Mouse (Mus musculus) testis, adult 2 months (tissue): ENCODE measurements around the gene Olfr1025-ps1. TPM values are rescaled to one million over a fixed set of nuclear protein-coding genes. Genes with fewer than 3 reads are reported as not detected.

ENCODE experiments used
- H3K27ac ChIP-seq: fragments of 200-500 bp; 2 replicates; pipeline ENCODE4 v1.5.1; 2012; ENCODE audit warnings: low read depth, low read length; ENCODE audit not compliant: control insufficient read depth, insufficient read depth
- H3K27me3 ChIP-seq: fragments of 200-500 bp; 2 replicates; pipeline ENCODE4 v1.6.1; 2012; ENCODE audit warnings: mild to moderate bottlenecking, low read length, moderate library complexity; ENCODE audit not compliant: control insufficient read depth, insufficient read depth
- H3K36me3 ChIP-seq: fragments of 200-500 bp; 2 replicates; pipeline ENCODE4 v1.6.1; 2012; ENCODE audit warnings: mild to moderate bottlenecking, low read length; ENCODE audit not compliant: control insufficient read depth, insufficient read depth
- H3K4me1 ChIP-seq: fragments of 200-500 bp; 2 replicates; pipeline ENCODE4 v1.6.1; 2012; ENCODE audit warnings: low read length; ENCODE audit not compliant: control insufficient read depth, insufficient read depth
- H3K4me3 ChIP-seq: fragments of 200-500 bp; 2 replicates; pipeline ENCODE4 v1.5.1; 2012; ENCODE audit warnings: low read depth, mild to moderate bottlenecking, low read length, moderate library complexity, mixed read lengths; ENCODE audit not compliant: control insufficient read depth
- CTCF ChIP-seq: fragments of 200-500 bp; IDR thresholded peaks from 2 replicates; pipeline ENCODE4 v1.5.1; 2012; ENCODE audit warnings: low read depth, mild to moderate bottlenecking, inconsistent platforms, low read length, moderate library complexity; ENCODE audit not compliant: control insufficient read depth, insufficient read depth, insufficient replicate concordance
- POLR2A ChIP-seq: fragments of 200-500 bp; IDR thresholded peaks from 2 replicates; pipeline ENCODE4 v1.6.1; 2012; ENCODE audit warnings: low read depth, mild to moderate bottlenecking, inconsistent platforms, low read length, moderate library complexity; ENCODE audit not compliant: control insufficient read depth
- polyA plus RNA-seq: library from polyadenylated mRNA; depleted of rRNA; stranded (reverse); fragments of >200 nt; gene quantifications from 2 replicates; pipeline ENCODE4 v1.2.3, GENCODE M21; 2012; rRNA removed

The Olfr1025-ps1 gene
- polyA plus RNA-seq, result not detected in 2 replicates

DNA sequence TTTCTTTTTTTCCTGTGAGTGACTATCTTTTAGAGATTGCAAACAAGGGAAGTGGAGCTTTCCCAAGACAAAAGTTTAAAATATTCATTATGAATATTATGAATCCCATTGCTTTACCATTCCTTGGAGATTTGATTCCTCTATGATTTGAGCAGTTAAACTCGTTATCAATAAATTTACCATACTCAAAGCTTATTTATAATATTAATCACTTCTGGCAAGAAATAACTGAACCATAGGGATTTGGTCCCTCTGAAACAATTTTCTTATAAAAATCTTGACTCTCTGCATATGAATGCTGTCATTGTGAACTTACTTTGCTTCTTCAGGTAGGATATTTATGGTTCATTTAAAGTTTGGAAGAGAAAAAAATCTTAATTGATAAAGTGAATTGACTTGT lies at the start of gene Olfr1025-ps1:
TSS of gene Olfr1025-ps1 (plus strand) at position 301 of the 400 bp plus-strand sequence.
- no peak within 1 kb of the TSS for H3K27ac ChIP-seq
- no peak within 1 kb of the TSS for H3K4me3 ChIP-seq
- no peak for TF ChIP-seq POLR2A
- TF ChIP-seq CTCF, result no peak
- H3K4me1 ChIP-seq, result no peaks in the 10 kb centered on the region
- no peaks in the 10 kb centered on the region for H3K36me3 ChIP-seq
- no peaks in the 10 kb centered on the region for H3K27me3 ChIP-seq

DNA sequence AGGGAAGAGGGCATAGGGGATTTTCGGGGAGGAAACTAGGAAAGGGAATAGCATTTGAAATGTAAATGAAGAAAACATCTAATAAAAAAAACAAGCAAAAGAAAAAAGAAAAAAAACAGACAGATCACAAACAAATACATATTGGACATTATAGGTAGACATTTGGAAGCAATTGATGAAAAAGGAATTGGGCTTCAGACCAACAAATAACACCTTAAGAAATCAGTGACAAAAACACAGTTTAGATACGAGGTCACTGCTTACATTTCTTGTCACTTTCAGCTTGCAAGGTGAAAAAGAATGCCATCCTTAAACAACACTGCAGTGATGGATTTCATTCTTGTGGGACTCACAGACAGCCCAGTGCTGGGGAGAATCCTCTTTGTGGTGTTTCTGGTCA lies 46.7 kb upstream of the Olfr1025-ps1 start, which contains the start of gene Olfr1022:
TSS of gene Olfr1022 (plus strand) at position 301 of the 400 bp plus-strand sequence.
- H3K4me3 ChIP-seq, result no peak within 1 kb of the TSS
- no peaks in the 10 kb centered on the region for H3K4me1 ChIP-seq
- H3K36me3 ChIP-seq, result no peaks in the 10 kb centered on the region
- TF ChIP-seq CTCF (no peak), POLR2A (no peak)
- no peak within 1 kb of the TSS for H3K27ac ChIP-seq
- H3K27me3 ChIP-seq, result no peaks in the 10 kb centered on the region

DNA sequence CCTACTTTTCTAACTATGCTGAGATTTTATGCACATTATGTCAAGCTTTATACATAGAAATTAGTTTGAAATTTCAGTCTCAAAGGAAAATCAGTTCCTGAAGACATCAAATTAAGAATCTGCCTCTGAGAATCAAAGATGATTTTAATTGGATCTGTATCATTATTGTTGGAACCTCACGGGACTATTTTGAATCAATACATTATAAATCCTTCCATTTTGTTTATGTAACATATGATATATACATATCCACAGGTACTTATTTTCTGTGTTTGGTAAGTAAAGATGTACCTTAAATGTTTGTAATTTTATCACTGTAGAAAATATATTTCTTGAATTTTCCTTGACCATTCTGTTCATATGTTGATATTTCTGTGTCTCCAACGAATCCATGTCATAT lies 29.7 kb upstream of the Olfr1025-ps1 start, which contains the start of gene Olfr1023:
TSS of gene Olfr1023 (plus strand) at position 301 of the 400 bp plus-strand sequence.
- TF ChIP-seq CTCF (no peak), POLR2A (no peak)
- Histone ChIP-seq H3K27ac (no peak within 1 kb of the TSS), H3K4me3 (no peak within 1 kb of the TSS), H3K27me3 (no peaks in the 10 kb centered on the region), H3K4me1 (no peaks in the 10 kb centered on the region), H3K36me3 (no peaks in the 10 kb centered on the region)

DNA sequence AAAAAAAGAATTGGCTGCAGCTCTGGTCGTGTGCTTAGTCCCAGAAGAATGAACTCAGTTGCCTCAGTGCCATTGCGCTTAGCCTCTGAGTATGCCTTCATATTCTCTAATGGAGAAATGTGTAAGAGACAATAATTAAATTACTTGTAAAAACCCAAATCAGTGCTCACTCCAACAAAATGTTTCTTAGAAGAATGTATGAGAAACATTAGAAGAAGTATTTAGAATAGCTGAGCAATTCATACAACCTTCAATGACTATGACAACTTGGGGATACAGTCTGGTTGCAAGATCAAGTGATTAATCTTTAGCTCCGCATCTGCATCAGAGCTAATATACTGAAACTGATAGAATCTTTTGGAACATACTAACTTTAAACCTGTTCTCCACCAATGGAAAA lies 10.0 kb upstream of the Olfr1025-ps1 start, which contains the start of gene Olfr1024:
TSS of gene Olfr1024 (minus strand) at position 101 of the 400 bp plus-strand sequence.
- no peaks in the 10 kb centered on the region for H3K27me3 ChIP-seq
- no peaks in the 10 kb centered on the region for H3K4me1 ChIP-seq
- TF ChIP-seq CTCF (no peak), POLR2A (no peak)
- H3K36me3 ChIP-seq, result no peaks in the 10 kb centered on the region
- no peak within 1 kb of the TSS for H3K27ac ChIP-seq
- H3K4me3 ChIP-seq, result no peak within 1 kb of the TSS

DNA sequence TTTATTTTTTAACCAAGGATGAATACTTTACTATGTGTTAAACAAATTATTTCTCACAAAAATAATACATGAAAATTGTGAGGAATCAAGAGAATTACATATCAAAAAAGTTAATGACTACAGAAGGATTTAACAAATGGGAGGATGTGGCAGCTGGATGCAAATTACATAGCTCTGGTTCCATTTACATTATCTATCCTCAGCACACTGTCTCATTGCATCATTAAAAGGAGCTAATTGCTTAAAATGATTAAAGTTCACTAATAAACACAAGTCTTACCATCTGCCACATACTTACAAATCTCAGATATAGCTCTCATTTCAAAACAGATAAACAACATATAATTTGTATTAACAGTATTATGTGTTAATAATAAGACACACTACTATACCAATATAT lies 1.8 kb upstream of the Olfr1025-ps1 start:
- H3K4me3 ChIP-seq, result no peak overlapping the region
- no peaks in the 10 kb centered on the region for H3K4me1 ChIP-seq
- no peak overlapping the region for H3K27ac ChIP-seq
- no peaks in the 10 kb centered on the region for H3K27me3 ChIP-seq
- no peak for TF ChIP-seq POLR2A
- TF ChIP-seq CTCF, result no peak
- H3K36me3 ChIP-seq, result no peaks in the 10 kb centered on the region

DNA sequence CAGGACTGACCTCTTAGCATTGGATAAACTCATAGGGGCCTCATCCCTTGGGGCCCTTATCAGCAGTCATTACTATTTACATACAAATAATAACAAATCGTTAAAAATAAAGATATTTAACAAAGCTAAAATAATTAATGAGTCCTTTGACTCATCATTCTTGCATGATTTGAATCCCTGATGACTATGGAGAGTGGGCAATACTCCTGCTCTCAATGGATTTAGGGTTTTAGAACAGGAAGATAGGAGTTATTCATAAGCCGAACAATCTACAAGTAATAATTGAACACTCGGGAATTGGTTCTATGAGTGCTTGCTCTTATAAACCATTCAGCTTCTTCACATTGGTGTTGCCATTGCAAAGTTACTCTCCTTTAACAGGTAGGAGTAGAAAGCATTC lies 6.3 kb downstream of the Olfr1025-ps1 start, which contains the start of gene Olfr1026:
TSS of gene Olfr1026 (plus strand) at position 301 of the 400 bp plus-strand sequence.
- H3K4me1 ChIP-seq, result no peaks in the 10 kb centered on the region
- no peaks in the 10 kb centered on the region for H3K27me3 ChIP-seq
- H3K27ac ChIP-seq, result no peak within 1 kb of the TSS
- H3K4me3 ChIP-seq, result no peak within 1 kb of the TSS
- no peaks in the 10 kb centered on the region for H3K36me3 ChIP-seq
- TF ChIP-seq POLR2A, result no peak
- no peak for TF ChIP-seq CTCF

DNA sequence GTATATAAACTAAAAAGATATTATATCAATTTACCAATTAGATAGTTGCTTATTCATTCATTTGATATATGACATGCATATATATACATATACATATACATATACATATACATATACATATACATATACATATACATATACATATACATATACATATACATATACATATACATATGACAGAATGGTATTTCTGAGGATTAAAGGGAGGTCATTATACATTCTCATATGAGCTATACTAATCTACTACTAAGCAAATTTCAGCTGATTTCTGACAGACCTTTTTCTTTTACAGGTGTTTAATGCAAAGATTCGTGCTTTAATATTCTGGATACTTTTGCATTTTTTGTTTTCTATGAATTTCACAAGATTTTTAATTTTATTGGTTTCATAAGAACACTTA lies 35.1 kb downstream of the Olfr1025-ps1 start, which contains the start of gene Olfr1028:
TSS of gene Olfr1028 (plus strand) at position 301 of the 400 bp plus-strand sequence.
- Histone ChIP-seq H3K4me3 (no peak within 1 kb of the TSS), H3K27me3 (no peaks in the 10 kb centered on the region), H3K36me3 (no peaks in the 10 kb centered on the region), H3K4me1 (no peaks in the 10 kb centered on the region), H3K27ac (no peak within 1 kb of the TSS)
- TF ChIP-seq CTCF, result no peak
- no peak for TF ChIP-seq POLR2A

Other genes with a start within 250 kb of the Olfr1025-ps1 start
- not detected in 2 replicates for gene Olfr1006, start 236.4 kb upstream of the Olfr1025-ps1 start, polyA plus RNA-seq
- gene Olfr1008, start 225.8 kb upstream of the Olfr1025-ps1 start, polyA plus RNA-seq, result not detected in 2 replicates
- gene Olfr1009, start 199.8 kb upstream of the Olfr1025-ps1 start, polyA plus RNA-seq, result not detected in 2 replicates
- not detected in 2 replicates for gene Olfr1012, start 152.4 kb upstream of the Olfr1025-ps1 start, polyA plus RNA-seq
- not detected in 2 replicates for gene Olfr1013, start 148.1 kb upstream of the Olfr1025-ps1 start, polyA plus RNA-seq
- not detected in 2 replicates for gene Olfr1014, start 142.5 kb upstream of the Olfr1025-ps1 start, polyA plus RNA-seq
- gene Olfr1015, start 133.2 kb upstream of the Olfr1025-ps1 start, polyA plus RNA-seq, result not detected in 2 replicates
- not detected in 2 replicates for gene Olfr1016, start 112.6 kb upstream of the Olfr1025-ps1 start, polyA plus RNA-seq
- not detected in 2 replicates for gene Olfr1018, start 96.7 kb upstream of the Olfr1025-ps1 start, polyA plus RNA-seq
- not detected in 2 replicates for gene Olfr1019, start 69.7 kb upstream of the Olfr1025-ps1 start, polyA plus RNA-seq
- gene Olfr1020, start 68.2 kb upstream of the Olfr1025-ps1 start, polyA plus RNA-seq, result not detected in 2 replicates
- gene Olfr1022, start 46.6 kb upstream of the Olfr1025-ps1 start, polyA plus RNA-seq, result not detected in 2 replicates
- gene Olfr1023, start 29.6 kb upstream of the Olfr1025-ps1 start, polyA plus RNA-seq, result not detected in 2 replicates
- gene Olfr1024, start 10.1 kb upstream of the Olfr1025-ps1 start, polyA plus RNA-seq, result not detected in 2 replicates
- gene Olfr1026, start 6.4 kb downstream of the Olfr1025-ps1 start, polyA plus RNA-seq, result not detected in 2 replicates
- not detected in 2 replicates for gene Olfr1028, start 35.2 kb downstream of the Olfr1025-ps1 start, polyA plus RNA-seq
- gene Olfr1029, start 58.7 kb downstream of the Olfr1025-ps1 start, polyA plus RNA-seq, result 0.02 and 0.31 TPM in 2 replicates
- not detected in 2 replicates for gene Olfr1030, start 64.1 kb downstream of the Olfr1025-ps1 start, polyA plus RNA-seq
- not detected in 2 replicates for gene Olfr1031, start 75.1 kb downstream of the Olfr1025-ps1 start, polyA plus RNA-seq
- not detected in 2 replicates for gene Olfr1032, start 90.3 kb downstream of the Olfr1025-ps1 start, polyA plus RNA-seq
- 0.35 and 1.1 TPM in 2 replicates for gene Olfr1033, start 105.4 kb downstream of the Olfr1025-ps1 start, polyA plus RNA-seq
- not detected in 2 replicates for gene Olfr1034, start 130.7 kb downstream of the Olfr1025-ps1 start, polyA plus RNA-seq
- not detected in 2 replicates for gene Olfr1036, start 158.8 kb downstream of the Olfr1025-ps1 start, polyA plus RNA-seq
- gene Olfr1037, start 172.2 kb downstream of the Olfr1025-ps1 start, polyA plus RNA-seq, result not detected in 2 replicates
- gene Olfr1039, start 220.7 kb downstream of the Olfr1025-ps1 start, polyA plus RNA-seq, result not detected in 2 replicates
- gene Olfr1040, start 231.5 kb downstream of the Olfr1025-ps1 start, polyA plus RNA-seq, result not detected in 2 replicates
- not detected in 2 replicates for gene Olfr1042, start 246.6 kb downstream of the Olfr1025-ps1 start, polyA plus RNA-seq